Mouse (Mus musculus): ENCODE measurements at regions not wholly inside any gene's neighbourhood (a gene's known extent, or its start where the extent isn't known, plus 50 kb on each side); places are given as distances from the start of the nearest gene placed in this dataset.

- no peak for TF ChIP-seq CTCF (IDR thresholded peaks at IDR 0.05; ENCODE audit: low read depth)
- TF ChIP-seq EP300 (IDR thresholded peaks at IDR 0.05; ENCODE audit: low read depth): no peak
These were observed 271.4 kb upstream of the Slit2 start for GRCm38 (mm10) chr5:47711553-47711952.
